Mouse (Mus musculus) heart, adult 2 months (tissue): ENCODE results near the gene Lrmp. TPM values are rescaled to one million over a fixed set of nuclear protein-coding genes. Genes with fewer than 3 reads are reported as not detected.
A peak's percentile ranks its signal among the peaks of the same experiment; 100 is the strongest.
"Not testable (repeated sequence)": the region's sequence is repeated elsewhere in the genome, so short reads cannot be mapped to it uniquely, and the experiment has no call there.

Experiments used
- DNase-seq, 2 experiments: peaks; one replicate each; pipeline ENCODE4 v3.0.0; 2021
- H3K27ac ChIP-seq: fragments of 200-600 bp; 2 replicates; pipeline ENCODE4 v1.8.1; 2022
- H3K27me3 ChIP-seq: fragments of 200-500 bp; 2 replicates; pipeline ENCODE4 v1.6.1; 2012; ENCODE audit warnings: mild to moderate bottlenecking, low read length, inconsistent platforms, mixed read lengths; ENCODE audit not compliant: control insufficient read depth, insufficient read depth
- H3K36me3 ChIP-seq: fragments of 200-500 bp; 2 replicates; pipeline ENCODE4 v1.6.1; 2012; ENCODE audit warnings: low read length, inconsistent platforms; ENCODE audit not compliant: control insufficient read depth, insufficient read depth
- H3K4me1 ChIP-seq: fragments of 200-500 bp; 2 replicates; pipeline ENCODE4 v1.6.1; 2011; ENCODE audit warnings: low read length; ENCODE audit not compliant: control insufficient read depth, insufficient read depth
- H3K4me3 ChIP-seq: fragments of 200-600 bp; 2 replicates; pipeline ENCODE4 v1.8.1; 2022
- H3K79me2 ChIP-seq: fragments of 200-500 bp; replicated peaks from 2 replicates; pipeline ENCODE4 v1.6.1; 2012; ENCODE audit warnings: mild to moderate bottlenecking, inconsistent platforms, low read length, moderate library complexity, mixed read lengths; ENCODE audit not compliant: control insufficient read depth, insufficient read depth
- H3K9ac ChIP-seq: fragments of 200-500 bp; 2 replicates; pipeline ENCODE4 v1.6.1; 2012; ENCODE audit warnings: low read depth, mild to moderate bottlenecking, control low read depth, inconsistent platforms, low read length, mixed read lengths
- CTCF ChIP-seq: fragments of 200-600 bp; IDR thresholded peaks from 2 replicates; pipeline ENCODE4 v1.8.1; 2022; ENCODE audit warnings: antibody characterized with exemption, mild to moderate bottlenecking, moderate library complexity
- EP300 ChIP-seq: fragments of 200-500 bp; IDR thresholded peaks from 2 replicates; pipeline ENCODE4 v1.6.1; 2011; ENCODE audit warnings: low read depth, low read length, control low read depth; ENCODE audit not compliant: insufficient read depth
- POLR2A ChIP-seq: fragments of 200-500 bp; IDR thresholded peaks from 2 replicates; pipeline ENCODE4 v1.6.1; 2011; ENCODE audit warnings: mild to moderate bottlenecking, low read depth, low read length, control low read depth; ENCODE audit not compliant: insufficient read depth
- WGBS: fragments of 180-500 bp; shearing (Covaris S2); methylation state at CpG from one replicate; pipeline ENCODE4 v1.1.7; 2018; 5-methylcytosine and 5-hydroxymethylcytosine counted together
- intact Hi-C: fragments of 180-260 bp; cut with DNase I; formaldehyde crosslinking; loops from one replicate; pipeline ENCODE4 v1.15.1; 2025
- polyA plus RNA-seq: library from polyadenylated mRNA; depleted of rRNA; stranded (reverse); fragments of >200 nt; gene quantifications from 2 replicates; pipeline ENCODE4 v1.2.3, GENCODE M21; 2012
- total RNA-seq, 2 experiments: library from RNA; stranded (reverse); gene quantifications; 2 replicates each; pipeline ENCODE4 v1.2.3; 2021

Lrmp gene
- total and polyA plus RNA-seq, 3 experiments: 1.1 to 4.6 (median 1.9) TPM

- H3K27me3 ChIP-seq: no peaks in the 10 kb centered on the region
- intact Hi-C loops: no loop called here
Measured at GRCm38 (mm10) chr6:145125591-145126113, 10.2 kb downstream of the Lrmp start.

GRCm38 (mm10) chr6:145127652-145128051 is 12.2 kb downstream of the Lrmp start:
- intact Hi-C loops: no loop called here
- Histone ChIP-seq H3K4me1 (0 out of 2 replicates have a peak, but pooled peaks cover 2% of the 10 kb centered on the region), H3K27ac (no peak overlapping the region), H3K79me2 (no peaks in the 10 kb centered on the region), H3K27me3 (no peaks in the 10 kb centered on the region), H3K4me3 (no peak overlapping the region), H3K36me3 (no peaks in the 10 kb centered on the region), H3K9ac (no peak overlapping the region)
- TF ChIP-seq POLR2A (no peak), EP300 (no peak), CTCF (peak; percentile 54)
- DNase-seq: no peak
- 95% methylated on average over 3 of the region's 3 CpGs for WGBS

More at GRCm38 (mm10) chr6:145125591-145126113, 10.2 kb downstream of the Lrmp start:
- 24% methylated on average over 7 of the region's 7 CpGs for WGBS
- Histone ChIP-seq H3K79me2 (no peaks in the 10 kb centered on the region), H3K27ac (peak overlapping the region; percentile 81), H3K36me3 (no peaks in the 10 kb centered on the region), H3K4me1 (peaks cover 4% of the 10 kb centered on the region), H3K4me3 (no peak overlapping the region), H3K9ac (peak overlapping the region; percentile 36; the same call in 1 of the 2 replicates)
- no peak for TF ChIP-seq CTCF
- no peak for TF ChIP-seq POLR2A
- 0 out of 2 replicates have a peak, but pooled peaks have one; percentile 37 for TF ChIP-seq EP300
- peak; percentile 50 to 75 for DNase-seq

GRCm38 (mm10) chr6:145129563-145129962 is 14.1 kb downstream of the Lrmp start:
- TF ChIP-seq EP300 (no peak), POLR2A (no peak), CTCF (no peak)
- Histone ChIP-seq H3K4me1 (0 out of 2 replicates have a peak, but pooled peaks cover 2% of the 10 kb centered on the region), H3K36me3 (no peaks in the 10 kb centered on the region), H3K9ac (no peak overlapping the region), H3K27me3 (no peaks in the 10 kb centered on the region), H3K27ac (no peak overlapping the region), H3K79me2 (no peaks in the 10 kb centered on the region), H3K4me3 (no peak overlapping the region)
- DNase-seq: no peak
- WGBS: 73% methylated on average over 4 of the region's 4 CpGs
- intact Hi-C loops: no loop called here

- no peak overlapping the region for H3K27ac ChIP-seq
- H3K36me3 ChIP-seq: no peaks in the 10 kb centered on the region
- TF ChIP-seq CTCF (no peak), EP300 (no peak), POLR2A (no peak)
- H3K79me2 ChIP-seq: no peaks in the 10 kb centered on the region
- intact Hi-C loops: no loop called here
- DNase-seq: no peak
- no peaks in the 10 kb centered on the region for H3K4me1 ChIP-seq
- no peak overlapping the region for H3K4me3 ChIP-seq
- no peak overlapping the region for H3K9ac ChIP-seq
- 94% methylated on average over 5 of the region's 5 CpGs for WGBS
- H3K27me3 ChIP-seq: no peaks in the 10 kb centered on the region
Measured at GRCm38 (mm10) chr6:145131991-145132390, 16.5 kb downstream of the Lrmp start.

GRCm38 (mm10) chr6:145132969-145133368 is 17.5 kb downstream of the Lrmp start:
- intact Hi-C loops, H3K27me3 ChIP-seq, H3K4me3 ChIP-seq, H3K79me2 ChIP-seq, H3K4me1 ChIP-seq, H3K9ac ChIP-seq, H3K27ac ChIP-seq, H3K36me3 ChIP-seq: not testable (repeated sequence)
- peak in 1 of 2 experiments; percentile 2 for DNase-seq
- WGBS: 81% methylated on average over 5 of the region's 5 CpGs

GRCm38 (mm10) chr6:145135295-145135694 is 19.8 kb downstream of the Lrmp start:
- no peak overlapping the region for H3K9ac ChIP-seq
- no peak for TF ChIP-seq POLR2A
- H3K27ac ChIP-seq: no peak overlapping the region
- H3K27me3 ChIP-seq: no peaks in the 10 kb centered on the region
- WGBS: 62% methylated on average over 3 of the region's 3 CpGs
- peaks cover 4% of the 10 kb centered on the region for H3K4me1 ChIP-seq
- no peaks in the 10 kb centered on the region for H3K79me2 ChIP-seq
- peak in 1 of 2 experiments; percentile 11 for DNase-seq
- no peak overlapping the region for H3K4me3 ChIP-seq
- intact Hi-C loops: no loop called here
- H3K36me3 ChIP-seq: no peaks in the 10 kb centered on the region
